Mouse (Mus musculus) forebrain, postnatal 0 days (tissue): ENCODE data around the gene Trp53bp1. TPM values are rescaled to one million over a fixed set of nuclear protein-coding genes. Genes with fewer than 3 reads are reported as not detected.

Experiments
- ATAC-seq: fragments of 200-750 bp; cut with Nextera tagmentation; 2 replicates; pipeline ENCODE4 v1.8.0; 2017; ENCODE audit warnings: mild to moderate bottlenecking, moderate library complexity
- DNase-seq: peaks from one replicate; pipeline ENCODE4 v3.0.0-alpha.2; 2015
- H3K27ac ChIP-seq: fragments of 300-500 bp; sonication (generic); 2 replicates; pipeline ENCODE4 v1.5.1; 2014; ENCODE audit warnings: low read depth, mild to moderate bottlenecking, antibody characterized with exemption, low read length, moderate library complexity, mixed read lengths
- H3K27me3 ChIP-seq: fragments of 300-500 bp; sonication (generic); 2 replicates; pipeline ENCODE4 v1.6.1; 2014; ENCODE audit warnings: mild to moderate bottlenecking, low read length, mixed read lengths; ENCODE audit not compliant: insufficient read depth
- H3K36me3 ChIP-seq: fragments of 300-500 bp; sonication (generic); 2 replicates; pipeline ENCODE4 v1.6.1; 2014; ENCODE audit warnings: mild to moderate bottlenecking, moderate library complexity; ENCODE audit not compliant: insufficient read depth
- H3K4me1 ChIP-seq: fragments of 300-500 bp; sonication (generic); 2 replicates; pipeline ENCODE4 v1.6.1; 2014; ENCODE audit warnings: antibody characterized with exemption; ENCODE audit not compliant: insufficient read depth
- H3K4me2 ChIP-seq: fragments of 300-500 bp; sonication (generic); 2 replicates; pipeline ENCODE4 v1.6.1; 2014; ENCODE audit warnings: low read depth, mild to moderate bottlenecking, moderate library complexity
- H3K4me3 ChIP-seq: fragments of 300-500 bp; sonication (generic); 2 replicates; pipeline ENCODE4 v1.5.1; 2014; ENCODE audit warnings: low read depth, low read length, mixed read lengths
- H3K9ac ChIP-seq: fragments of 300-500 bp; sonication (generic); 2 replicates; pipeline ENCODE4 v1.6.1; 2014; ENCODE audit warnings: mild to moderate bottlenecking
- H3K9me3 ChIP-seq: fragments of 300-500 bp; sonication (generic); 2 replicates; pipeline ENCODE4 v1.6.1; 2016; ENCODE audit warnings: low read length
- CTCF ChIP-seq: sonication (generic); IDR thresholded peaks from 2 replicates; pipeline ENCODE4 v1.5.1; 2016; ENCODE audit warnings: antibody characterized with exemption, control low read depth, low read depth
- WGBS: fragments of 180-500 bp; shearing (Covaris S2); extraction: QIAGEN DNeasy Blood & Tissue Kit; methylation state at CpG from one replicate; pipeline ENCODE4 v1.1.7; 2014; 5-methylcytosine and 5-hydroxymethylcytosine counted together
- polyA plus RNA-seq: library from polyadenylated mRNA; unstranded; fragments of >200 nt; fragmentation: Nextera tagmentation; extraction: Ambion mirVana; gene quantifications from 2 replicates; pipeline ENCODE4 v1.2.1, GENCODE M21; 2015
- total RNA-seq: library from RNA; depleted of rRNA; stranded (reverse); fragments of >200 nt; gene quantifications from 2 replicates; pipeline ENCODE4 v1.2.3, GENCODE M21; 2014

The Trp53bp1 gene
- total and polyA plus RNA-seq, 2 experiments from 2014 or later, result 80.9 to 183 TPM

GRCm38 (mm10) chr2:121249758-121250157 is 21.4 kb downstream of the Trp53bp1 start:
- H3K4me2 ChIP-seq, result no peak overlapping the region
- no peak for TF ChIP-seq CTCF
- ATAC-seq, result no peak
- no peaks in the 10 kb centered on the region for H3K4me1 ChIP-seq
- H3K9me3 ChIP-seq, result no peaks in the 10 kb centered on the region
- no peak overlapping the region for H3K4me3 ChIP-seq
- peaks cover 93% of the 10 kb centered on the region for H3K36me3 ChIP-seq
- DNase-seq, result no peak
- H3K27ac ChIP-seq, result no peak overlapping the region
- no peak overlapping the region for H3K9ac ChIP-seq
- no peaks in the 10 kb centered on the region for H3K27me3 ChIP-seq
- WGBS, result 80% methylated on average over 2 of the region's 2 CpGs

- no peak overlapping the region for H3K9ac ChIP-seq
- no peak for DNase-seq
- H3K4me3 ChIP-seq, result no peak overlapping the region
- no peaks in the 10 kb centered on the region for H3K9me3 ChIP-seq
- no peak overlapping the region for H3K4me2 ChIP-seq
- no peak for TF ChIP-seq CTCF
- H3K36me3 ChIP-seq, result peaks cover 80% of the 10 kb centered on the region
- no peaks in the 10 kb centered on the region for H3K4me1 ChIP-seq
- ATAC-seq, result no peak
- no peaks in the 10 kb centered on the region for H3K27me3 ChIP-seq
- 86% methylated on average over 5 of the region's 5 CpGs for WGBS
- no peak overlapping the region for H3K27ac ChIP-seq
Observed at GRCm38 (mm10) chr2:121244099-121244498, 27.1 kb downstream of the Trp53bp1 start.

- no peak overlapping the region for H3K4me2 ChIP-seq
- no peak overlapping the region for H3K9ac ChIP-seq
- H3K27ac ChIP-seq, result no peak overlapping the region
- ATAC-seq (no peak), DNase-seq (no peak)
- no peak for TF ChIP-seq CTCF
- no peak overlapping the region for H3K4me3 ChIP-seq
- H3K9me3 ChIP-seq, result no peaks in the 10 kb centered on the region
- H3K27me3 ChIP-seq, result no peaks in the 10 kb centered on the region
- H3K4me1 ChIP-seq, result no peaks in the 10 kb centered on the region
- 83% methylated on average over 4 of the region's 4 CpGs for WGBS
- H3K36me3 ChIP-seq, result peaks cover 70% of the 10 kb centered on the region
Observed at GRCm38 (mm10) chr2:121239426-121239825, 31.8 kb downstream of the Trp53bp1 start.

- Histone ChIP-seq H3K36me3 (peaks cover 70% of the 10 kb centered on the region), H3K4me1 (no peaks in the 10 kb centered on the region), H3K4me2 (no peak overlapping the region), H3K9ac (no peak overlapping the region), H3K4me3 (no peak overlapping the region), H3K9me3 (no peaks in the 10 kb centered on the region), H3K27ac (no peak overlapping the region), H3K27me3 (no peaks in the 10 kb centered on the region)
- ATAC-seq (no peak), DNase-seq (no peak)
- TF ChIP-seq CTCF, result no peak
- WGBS, result 92% methylated on average over 8 of the region's 8 CpGs
Observed at GRCm38 (mm10) chr2:121235460-121236072, 35.6 kb downstream of the Trp53bp1 start.

GRCm38 (mm10) chr2:121228135-121228534 is 43.1 kb downstream of the Trp53bp1 start:
- H3K4me3 ChIP-seq, result no peak overlapping the region
- no peaks in the 10 kb centered on the region for H3K4me1 ChIP-seq
- no peak overlapping the region for H3K4me2 ChIP-seq
- H3K9ac ChIP-seq, result no peak overlapping the region
- no peak overlapping the region for H3K27ac ChIP-seq
- H3K9me3 ChIP-seq, result no peaks in the 10 kb centered on the region
- 89% methylated on average over 4 of the region's 4 CpGs for WGBS
- DNase-seq (no peak), ATAC-seq (no peak)
- peaks cover 65% of the 10 kb centered on the region for H3K36me3 ChIP-seq
- no peaks in the 10 kb centered on the region for H3K27me3 ChIP-seq
- no peak for TF ChIP-seq CTCF

GRCm38 (mm10) chr2:121223010-121223409 is 48.2 kb downstream of the Trp53bp1 start:
- TF ChIP-seq CTCF, result peak; percentile 54
- no peak overlapping the region for H3K4me3 ChIP-seq
- H3K4me1 ChIP-seq, result no peaks in the 10 kb centered on the region
- no peaks in the 10 kb centered on the region for H3K9me3 ChIP-seq
- H3K36me3 ChIP-seq, result peaks cover 56% of the 10 kb centered on the region
- H3K27ac ChIP-seq, result peak overlapping the region; percentile 5; the same call in 1 of the 2 replicates
- no peaks in the 10 kb centered on the region for H3K27me3 ChIP-seq
- H3K4me2 ChIP-seq, result no peak overlapping the region
- H3K9ac ChIP-seq, result no peak overlapping the region
- DNase-seq (peak; percentile 46), ATAC-seq (peak; percentile 69)
- 66% methylated on average over 2 of the region's 2 CpGs for WGBS

- Histone ChIP-seq H3K9ac (no peak overlapping the region), H3K4me3 (no peak overlapping the region), H3K4me1 (no peaks in the 10 kb centered on the region), H3K27ac (no peak overlapping the region), H3K4me2 (no peak overlapping the region), H3K27me3 (no peaks in the 10 kb centered on the region), H3K9me3 (no peaks in the 10 kb centered on the region), H3K36me3 (peaks cover 55% of the 10 kb centered on the region)
- ATAC-seq (no peak), DNase-seq (no peak)
- TF ChIP-seq CTCF, result no peak
Observed at GRCm38 (mm10) chr2:121219994-121220393, 51.2 kb downstream of the Trp53bp1 start.

- Histone ChIP-seq H3K27me3 (no peaks in the 10 kb centered on the region), H3K4me3 (no peak overlapping the region), H3K4me2 (no peak overlapping the region), H3K9ac (no peak overlapping the region), H3K36me3 (peaks cover 62% of the 10 kb centered on the region), H3K27ac (no peak overlapping the region), H3K4me1 (no peaks in the 10 kb centered on the region), H3K9me3 (no peaks in the 10 kb centered on the region)
- ATAC-seq (no peak), DNase-seq (no peak)
- TF ChIP-seq CTCF, result no peak
Observed at GRCm38 (mm10) chr2:121219177-121219576, 52.0 kb downstream of the Trp53bp1 start.
